Mouse (Mus musculus) 3T3-L1 (cell line): ENCODE measurements around the gene Sec62.
"Not testable (repeated sequence)": the region's sequence is repeated elsewhere in the genome, so short reads cannot be mapped to it uniquely, and the experiment has no call there.

Experiments
- DNase-seq: peaks from one replicate; pipeline ENCODE4 v3.0.0-alpha.2; 2015; ENCODE audit warnings: low read depth, low spot score

Gene Sec62

GRCm38 (mm10) chr3:30831848-30832606 is 39.4 kb downstream of the Sec62 start:
- no peak for DNase-seq

GRCm38 (mm10) chr3:30833254-30833653 is 40.6 kb downstream of the Sec62 start:
- DNase-seq: no peak

- no peak for DNase-seq
These were observed 53.1 kb downstream of the Sec62 start for GRCm38 (mm10) chr3:30845755-30846154.

GRCm38 (mm10) chr3:30847413-30847812 is 54.7 kb downstream of the Sec62 start:
- DNase-seq: no peak

- DNase-seq: no peak
These were observed 58.7 kb downstream of the Sec62 start for GRCm38 (mm10) chr3:30851422-30851821.

- DNase-seq: no peak
These were observed 60.9 kb downstream of the Sec62 start for GRCm38 (mm10) chr3:30853596-30853995.

GRCm38 (mm10) chr3:30855604-30856458 is 63.2 kb downstream of the Sec62 start, which contains the start of gene Gpr160:
Gene Gpr160 (plus strand): TSS chr3:30855950.
- no peak for DNase-seq

- DNase-seq: not testable (repeated sequence)
These were observed 66.9 kb downstream of the Sec62 start for GRCm38 (mm10) chr3:30859599-30859998.

- DNase-seq: no peak
These were observed 68.0 kb downstream of the Sec62 start for GRCm38 (mm10) chr3:30860705-30861104.

- DNase-seq: no peak
These were observed 71.2 kb downstream of the Sec62 start for GRCm38 (mm10) chr3:30863712-30864435.

- no peak for DNase-seq
These were observed 72.0 kb downstream of the Sec62 start for GRCm38 (mm10) chr3:30864640-30865039.

- DNase-seq: no peak
These were observed 75.5 kb downstream of the Sec62 start for GRCm38 (mm10) chr3:30868176-30868575.

- DNase-seq: no peak
These were observed 76.0 kb downstream of the Sec62 start for GRCm38 (mm10) chr3:30868625-30869024.

GRCm38 (mm10) chr3:30869995-30870394 is 77.3 kb downstream of the Sec62 start:
- no peak for DNase-seq
